Mouse (Mus musculus): ENCODE results near the gene Clrn3. TPM values are rescaled to one million over a fixed set of nuclear protein-coding genes. Genes with fewer than 3 reads are reported as not detected.

Gene Clrn3
- polyA plus RNA-seq, 1 experiment from 2014 or later, result not detected

- in situ Hi-C loops (cut with MboI; ENCODE audit: low pct_unique_long_range_greater_than_20kb), result loop anchor here (25.0 kb wide), 1 partner anchor 1828 kb away; no protein-coding TSS in a partner anchor
- no peak for TF ChIP-seq CTCF (IDR thresholded peaks at IDR 0.05)
- POLR2A ChIA-PET, result no interaction called here
- DNase-seq (ENCODE audit: low read depth, low spot score), result no peak
- CTCF ChIA-PET, result interaction anchor here (1.6 to 5.6 kb wide), 2 partner anchors 87 to 148 kb away, joined by 3 to 35 read pairs; no protein-coding TSS in a partner anchor
- ATAC-seq, result no peak
- no peaks in the 10 kb centered on the region for H3K27me3 ChIP-seq
These were observed 38.0 kb downstream of the Clrn3 start for GRCm38 (mm10) chr7:135490500-135490886.

GRCm38 (mm10) chr7:135489724-135490499 is 38.5 kb downstream of the Clrn3 start:
- CTCF ChIA-PET, result interaction anchor here (0.6 to 5.6 kb wide), 3 partner anchors 12 to 148 kb away, joined by 3 to 35 read pairs (median 3); no protein-coding TSS in a partner anchor
- ATAC-seq, result peak; percentile 48
- in situ Hi-C loops (cut with MboI; ENCODE audit: low pct_unique_long_range_greater_than_20kb), result loop anchor here (25.0 kb wide), 1 partner anchor 1828 kb away; no protein-coding TSS in a partner anchor
- no peaks in the 10 kb centered on the region for H3K27me3 ChIP-seq
- no peak for TF ChIP-seq CTCF (IDR thresholded peaks at IDR 0.05)
- POLR2A ChIA-PET, result no interaction called here
- DNase-seq (ENCODE audit: low read depth, low spot score), result no peak

- CTCF ChIA-PET, result interaction anchor here (1.2 to 5.6 kb wide), 9 partner anchors 8 to 254 kb away, joined by 3 to 35 read pairs (median 6); no protein-coding TSS in a partner anchor
- in situ Hi-C loops (cut with MboI; ENCODE audit: low pct_unique_long_range_greater_than_20kb), result loop anchor here (25.0 kb wide), 1 partner anchor 1826 kb away; no protein-coding TSS in a partner anchor
- peak; percentile 63 for TF ChIP-seq CTCF (IDR thresholded peaks at IDR 0.05)
- no peak for ATAC-seq
- H3K27me3 ChIP-seq, result no peaks in the 10 kb centered on the region
- POLR2A ChIA-PET, result interaction anchor here (0.5 kb wide), 1 partner anchor 269 kb away, joined by 3 read pairs; no protein-coding TSS in a partner anchor
- no peak for DNase-seq (ENCODE audit: low read depth, low spot score)
These were observed 40.1 kb downstream of the Clrn3 start for GRCm38 (mm10) chr7:135488214-135488810.

GRCm38 (mm10) chr7:135487423-135487822 is 41.0 kb downstream of the Clrn3 start:
- CTCF ChIA-PET, result interaction anchor here (1.2 to 5.6 kb wide), 9 partner anchors 9 to 255 kb away, joined by 3 to 35 read pairs (median 6); no protein-coding TSS in a partner anchor
- H3K27me3 ChIP-seq, result no peaks in the 10 kb centered on the region
- in situ Hi-C loops (cut with MboI; ENCODE audit: low pct_unique_long_range_greater_than_20kb), result loop anchor here (25.0 kb wide), 1 partner anchor 1825 kb away; no protein-coding TSS in a partner anchor
- ATAC-seq, result no peak
- POLR2A ChIA-PET, result interaction anchor here (0.7 kb wide), 1 partner anchor 113 kb away, joined by 3 read pairs; no protein-coding TSS in a partner anchor
- no peak for DNase-seq (ENCODE audit: low read depth, low spot score)
- TF ChIP-seq CTCF (IDR thresholded peaks at IDR 0.05), result peak; percentile 90

- no peak for ATAC-seq
- H3K27me3 ChIP-seq, result no peaks in the 10 kb centered on the region
- ChIA-PET POLR2A (interaction anchor here (0.7 kb wide), 1 partner anchor 112 kb away, joined by 3 read pairs; no protein-coding TSS in a partner anchor), CTCF (interaction anchor here (1.0 to 5.6 kb wide), 10 partner anchors 9 to 249 kb away, joined by 3 to 35 read pairs (median 6); no protein-coding TSS in a partner anchor)
- in situ Hi-C loops (cut with MboI; ENCODE audit: low pct_unique_long_range_greater_than_20kb), result loop anchor here (25.0 kb wide), 1 partner anchor 1825 kb away; no protein-coding TSS in a partner anchor
- no peak for DNase-seq (ENCODE audit: low read depth, low spot score)
- no peak for TF ChIP-seq CTCF (IDR thresholded peaks at IDR 0.05)
These were observed 41.6 kb downstream of the Clrn3 start for GRCm38 (mm10) chr7:135486645-135487382.

GRCm38 (mm10) chr7:135485796-135486410 is 42.6 kb downstream of the Clrn3 start:
- POLR2A ChIA-PET, result no interaction called here
- no peaks in the 10 kb centered on the region for H3K27me3 ChIP-seq
- no peak for DNase-seq (ENCODE audit: low read depth, low spot score)
- CTCF ChIA-PET, result interaction anchor here (1.0 to 2.3 kb wide), 4 partner anchors 17 to 97 kb away, joined by 3 to 15 read pairs (median 4); no protein-coding TSS in a partner anchor
- ATAC-seq, result no peak
- TF ChIP-seq CTCF (IDR thresholded peaks at IDR 0.05), result no peak
- in situ Hi-C loops (cut with MboI; ENCODE audit: low pct_unique_long_range_greater_than_20kb), result loop anchor here (25.0 kb wide), 1 partner anchor 1824 kb away; no protein-coding TSS in a partner anchor

GRCm38 (mm10) chr7:135485116-135485795 is 43.2 kb downstream of the Clrn3 start:
- no peak for TF ChIP-seq CTCF (IDR thresholded peaks at IDR 0.05)
- ATAC-seq (no peak), DNase-seq (ENCODE audit: low read depth, low spot score) (no peak)
- in situ Hi-C loops (cut with MboI; ENCODE audit: low pct_unique_long_range_greater_than_20kb), result loop anchor here (25.0 kb wide), 1 partner anchor 1823 kb away; no protein-coding TSS in a partner anchor
- CTCF ChIA-PET, result interaction anchor here (1.0 to 2.3 kb wide), 5 partner anchors 13 to 82 kb away, joined by 3 to 15 read pairs (median 3); no protein-coding TSS in a partner anchor
- POLR2A ChIA-PET, result no interaction called here
- no peaks in the 10 kb centered on the region for H3K27me3 ChIP-seq

- in situ Hi-C loops (cut with MboI; ENCODE audit: low pct_unique_long_range_greater_than_20kb), result loop anchor here (25.0 kb wide), 1 partner anchor 1822 kb away; no protein-coding TSS in a partner anchor
- ATAC-seq (no peak), DNase-seq (ENCODE audit: low read depth, low spot score) (no peak)
- CTCF ChIA-PET, result interaction anchor here (1.0 to 2.3 kb wide), 3 partner anchors 12 to 81 kb away, joined by 3 to 15 read pairs (median 3); no protein-coding TSS in a partner anchor
- no peaks in the 10 kb centered on the region for H3K27me3 ChIP-seq
- TF ChIP-seq CTCF (IDR thresholded peaks at IDR 0.05), result no peak
- POLR2A ChIA-PET, result no interaction called here
These were observed 44.1 kb downstream of the Clrn3 start for GRCm38 (mm10) chr7:135484341-135484740.

GRCm38 (mm10) chr7:135483751-135484150 is 44.7 kb downstream of the Clrn3 start:
- ATAC-seq, result no peak
- no peak for DNase-seq (ENCODE audit: low read depth, low spot score)
- no peak for TF ChIP-seq CTCF (IDR thresholded peaks at IDR 0.05)
- CTCF ChIA-PET, result no interaction called here
- in situ Hi-C loops (cut with MboI; ENCODE audit: low pct_unique_long_range_greater_than_20kb), result loop anchor here (25.0 kb wide), 1 partner anchor 1821 kb away; no protein-coding TSS in a partner anchor
- POLR2A ChIA-PET, result no interaction called here
- no peaks in the 10 kb centered on the region for H3K27me3 ChIP-seq
